Mouse (Mus musculus): ENCODE data around the gene Rp9. TPM values are rescaled to one million over a fixed set of nuclear protein-coding genes. Genes with fewer than 3 reads are reported as not detected.

Rp9 gene
- polyA plus RNA-seq, 1 experiment from 2014 or later: 42.7 TPM

DNA sequence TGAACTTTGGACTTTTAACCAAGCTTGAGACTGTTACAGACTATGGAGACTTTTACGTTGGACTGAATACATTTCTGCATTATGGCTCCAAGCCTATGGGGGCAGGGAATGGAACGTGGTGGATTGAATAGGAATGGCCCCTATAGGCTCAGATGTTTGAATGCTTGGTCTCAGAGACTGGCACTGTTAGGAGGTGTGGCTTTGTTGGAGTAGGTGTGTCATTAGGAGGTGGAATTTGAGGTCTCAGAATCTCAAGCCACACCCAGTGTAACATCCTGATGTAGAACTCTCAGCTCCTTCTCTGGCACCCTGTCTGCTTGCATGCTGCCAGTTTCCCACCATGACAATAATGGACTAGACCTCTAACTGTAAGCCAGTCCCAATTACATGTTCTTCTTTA is 36.3 kb downstream of the Rp9 start:
- H3K4me2 ChIP-seq: no peak overlapping the region

DNA sequence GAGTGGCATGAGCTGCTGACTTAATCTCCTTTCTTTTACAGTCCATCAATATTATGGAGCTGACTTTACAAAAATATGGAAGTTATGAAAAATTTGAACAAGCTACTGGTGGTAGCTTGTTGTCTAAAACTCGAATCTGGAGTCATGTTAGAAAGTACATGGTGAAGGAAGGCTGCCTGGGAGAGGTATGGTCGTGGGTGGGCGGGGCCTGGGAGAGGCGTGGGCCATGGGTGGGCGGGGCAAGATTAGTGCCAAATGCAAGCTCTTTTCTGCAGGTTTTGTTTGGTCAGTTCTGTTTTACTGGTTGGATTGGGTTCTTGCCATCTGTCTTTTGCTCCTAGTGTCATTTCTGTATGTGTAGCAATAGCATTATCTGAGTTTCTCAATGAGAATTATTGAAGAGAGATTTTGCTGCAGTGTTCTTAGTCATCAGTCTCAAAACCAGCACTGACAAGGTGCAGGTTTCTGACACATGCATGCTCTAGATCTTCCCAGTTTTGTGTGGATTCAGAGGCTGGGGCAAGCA is 39.2 kb downstream of the Rp9 start:
- H3K36me3 ChIP-seq: no peaks in the 10 kb centered on the region
- no peak for ATAC-seq (replicated peaks; ENCODE audit: insufficient number of reproducible peaks, insufficient read depth, low FRiP score, low read depth)
- peak overlapping the region; percentile 33 for H3K4me2 ChIP-seq
- H3K9me3 ChIP-seq (replicated peaks): no peaks in the 10 kb centered on the region
- 34% methylated on average over 5 of the region's 5 CpGs for WGBS
- H3K4me1 ChIP-seq (replicated peaks): peaks cover 12% of the 10 kb centered on the region
- no peak overlapping the region for H3K27ac ChIP-seq
- no peak overlapping the region for H3K4me3 ChIP-seq
- H3K27me3 ChIP-seq: no peaks in the 10 kb centered on the region
- no peak overlapping the region for H3K9ac ChIP-seq

More for the DNA sequence above, 36.3 kb downstream of the Rp9 start:
- Histone ChIP-seq H3K27ac (no peak overlapping the region), H3K9me3 (replicated peaks) (no peaks in the 10 kb centered on the region), H3K36me3 (no peaks in the 10 kb centered on the region), H3K4me3 (no peak overlapping the region), H3K4me1 (replicated peaks) (peaks cover 12% of the 10 kb centered on the region), H3K27me3 (no peaks in the 10 kb centered on the region), H3K9ac (no peak overlapping the region)
- no peak for ATAC-seq (replicated peaks; ENCODE audit: insufficient number of reproducible peaks, insufficient read depth, low FRiP score, low read depth)
- 77% methylated on average over 2 of the region's 2 CpGs for WGBS

- no peak overlapping the region for H3K9ac ChIP-seq
- no peak overlapping the region for H3K4me3 ChIP-seq
- no peaks in the 10 kb centered on the region for H3K36me3 ChIP-seq
- H3K27me3 ChIP-seq: no peaks in the 10 kb centered on the region
- H3K4me2 ChIP-seq: peak overlapping the region; percentile 33
- H3K27ac ChIP-seq: no peak overlapping the region
- ATAC-seq (replicated peaks; ENCODE audit: insufficient number of reproducible peaks, insufficient read depth, low FRiP score, low read depth): no peak
- no peaks in the 10 kb centered on the region for H3K9me3 ChIP-seq (replicated peaks)
- peaks cover 12% of the 10 kb centered on the region for H3K4me1 ChIP-seq (replicated peaks)
- WGBS: 48% methylated on average over 15 of the region's 15 CpGs
Observed at GRCm38 (mm10) chr9:22429533-22430241, 39.9 kb downstream of the Rp9 start.

- Histone ChIP-seq H3K4me3 (no peak overlapping the region), H3K9me3 (replicated peaks) (no peaks in the 10 kb centered on the region), H3K27ac (no peak overlapping the region), H3K4me1 (replicated peaks) (peaks cover 18% of the 10 kb centered on the region), H3K4me2 (no peak overlapping the region), H3K27me3 (no peaks in the 10 kb centered on the region), H3K9ac (no peak overlapping the region), H3K36me3 (no peaks in the 10 kb centered on the region)
- no peak for ATAC-seq (replicated peaks; ENCODE audit: insufficient number of reproducible peaks, insufficient read depth, low FRiP score, low read depth)
- WGBS: 73% methylated on average over 14 of the region's 14 CpGs
Observed at GRCm38 (mm10) chr9:22428666-22429410, 40.7 kb downstream of the Rp9 start.

- Histone ChIP-seq H3K27ac (no peak overlapping the region), H3K4me1 (replicated peaks) (peaks cover 23% of the 10 kb centered on the region), H3K4me3 (no peak overlapping the region), H3K27me3 (no peaks in the 10 kb centered on the region), H3K9me3 (replicated peaks) (no peaks in the 10 kb centered on the region), H3K9ac (no peak overlapping the region), H3K4me2 (no peak overlapping the region), H3K36me3 (no peaks in the 10 kb centered on the region)
- WGBS: 60% methylated on average over 3 of the region's 4 CpGs
- ATAC-seq (replicated peaks; ENCODE audit: insufficient number of reproducible peaks, insufficient read depth, low FRiP score, low read depth): no peak
Observed at GRCm38 (mm10) chr9:22428028-22428665, 41.4 kb downstream of the Rp9 start.

- Histone ChIP-seq H3K4me3 (no peak overlapping the region), H3K4me2 (no peak overlapping the region), H3K27me3 (no peaks in the 10 kb centered on the region), H3K36me3 (no peaks in the 10 kb centered on the region), H3K9me3 (replicated peaks) (no peaks in the 10 kb centered on the region), H3K27ac (no peak overlapping the region), H3K9ac (no peak overlapping the region), H3K4me1 (replicated peaks) (peaks cover 23% of the 10 kb centered on the region)
- WGBS: 88% methylated on average over 4 of the region's 4 CpGs
- ATAC-seq (replicated peaks; ENCODE audit: insufficient number of reproducible peaks, insufficient read depth, low FRiP score, low read depth): no peak
Observed at GRCm38 (mm10) chr9:22424719-22425118, 44.8 kb downstream of the Rp9 start.

GRCm38 (mm10) chr9:22424196-22424595 is 45.3 kb downstream of the Rp9 start:
- H3K9ac ChIP-seq: no peak overlapping the region
- H3K4me3 ChIP-seq: no peak overlapping the region
- no peaks in the 10 kb centered on the region for H3K27me3 ChIP-seq
- no peak overlapping the region for H3K4me2 ChIP-seq
- no peak for ATAC-seq (replicated peaks; ENCODE audit: insufficient number of reproducible peaks, insufficient read depth, low FRiP score, low read depth)
- 50% methylated on average over 10 of the region's 10 CpGs for WGBS
- no peaks in the 10 kb centered on the region for H3K36me3 ChIP-seq
- peak overlapping the region; percentile 51; the same call in 1 of the 2 replicates for H3K27ac ChIP-seq
- peaks cover 18% of the 10 kb centered on the region for H3K4me1 ChIP-seq (replicated peaks)
- H3K9me3 ChIP-seq (replicated peaks): no peaks in the 10 kb centered on the region

DNA sequence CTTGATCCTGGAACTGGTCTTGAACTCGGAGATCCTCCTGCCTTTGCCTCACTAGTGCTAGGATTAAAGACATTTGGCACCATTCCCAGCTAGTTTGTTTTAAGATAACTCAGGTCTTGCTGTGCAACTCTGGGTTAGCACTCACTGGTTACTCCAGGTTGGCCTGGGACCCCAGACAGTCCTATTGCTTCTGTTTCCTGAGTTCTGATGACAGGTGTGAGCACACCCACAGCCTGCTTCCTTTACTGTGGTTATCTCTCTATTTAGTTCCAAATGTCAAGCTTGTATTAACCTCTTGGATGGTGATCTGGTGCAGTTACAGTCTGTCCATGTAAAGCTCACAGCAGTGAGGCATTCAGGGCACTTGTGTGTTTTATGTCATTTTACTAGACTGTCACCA is 46.0 kb downstream of the Rp9 start:
- Histone ChIP-seq H3K4me3 (no peak overlapping the region), H3K27ac (peak overlapping the region; percentile 51; the same call in 1 of the 2 replicates), H3K4me2 (no peak overlapping the region), H3K27me3 (no peaks in the 10 kb centered on the region), H3K9ac (no peak overlapping the region), H3K4me1 (replicated peaks) (peaks cover 18% of the 10 kb centered on the region), H3K36me3 (no peaks in the 10 kb centered on the region), H3K9me3 (replicated peaks) (no peaks in the 10 kb centered on the region)
- WGBS: 29% methylated on average over 1 of the region's 1 CpGs
- ATAC-seq (replicated peaks; ENCODE audit: insufficient number of reproducible peaks, insufficient read depth, low FRiP score, low read depth): no peak

GRCm38 (mm10) chr9:22422559-22422958 is 47.0 kb downstream of the Rp9 start:
- ATAC-seq (replicated peaks; ENCODE audit: insufficient number of reproducible peaks, insufficient read depth, low FRiP score, low read depth): no peak
- 47% methylated on average over 1 of the region's 1 CpGs for WGBS
- no peaks in the 10 kb centered on the region for H3K9me3 ChIP-seq (replicated peaks)
- peaks cover 18% of the 10 kb centered on the region for H3K4me1 ChIP-seq (replicated peaks)
- H3K36me3 ChIP-seq: no peaks in the 10 kb centered on the region
- no peak overlapping the region for H3K4me3 ChIP-seq
- H3K27ac ChIP-seq: no peak overlapping the region
- no peaks in the 10 kb centered on the region for H3K27me3 ChIP-seq
- H3K9ac ChIP-seq: no peak overlapping the region
- H3K4me2 ChIP-seq: no peak overlapping the region

DNA sequence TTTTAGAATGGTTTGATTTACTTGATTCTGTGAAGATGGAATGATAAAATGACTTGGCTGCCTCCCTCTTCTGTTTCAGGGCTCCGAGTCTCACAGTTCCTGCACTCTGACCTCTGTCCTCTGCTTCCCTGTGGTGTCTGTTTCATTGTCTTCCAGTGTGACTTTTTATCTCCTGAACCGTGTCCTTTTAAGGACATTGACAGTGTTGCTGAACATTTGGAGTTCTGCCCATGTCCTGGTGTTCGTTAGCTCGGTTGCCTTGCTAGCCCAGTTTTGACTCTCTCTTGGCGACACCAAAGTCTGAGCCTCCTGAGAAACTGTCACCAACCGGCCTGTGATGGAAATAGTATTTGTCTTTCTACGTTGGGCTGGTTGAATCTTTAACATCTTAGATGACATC is 49.1 kb downstream of the Rp9 start:
- ATAC-seq (replicated peaks; ENCODE audit: insufficient number of reproducible peaks, insufficient read depth, low FRiP score, low read depth): no peak
- Histone ChIP-seq H3K27ac (no peak overlapping the region), H3K4me3 (no peak overlapping the region), H3K9me3 (replicated peaks) (no peaks in the 10 kb centered on the region), H3K36me3 (no peaks in the 10 kb centered on the region), H3K9ac (no peak overlapping the region), H3K4me1 (replicated peaks) (peaks cover 18% of the 10 kb centered on the region), H3K4me2 (no peak overlapping the region), H3K27me3 (no peaks in the 10 kb centered on the region)
- 36% methylated on average over 7 of the region's 7 CpGs for WGBS

GRCm38 (mm10) chr9:22419877-22420276 is 49.7 kb downstream of the Rp9 start:
- no peak for ATAC-seq (replicated peaks; ENCODE audit: insufficient number of reproducible peaks, insufficient read depth, low FRiP score, low read depth)
- H3K9ac ChIP-seq: no peak overlapping the region
- WGBS: 89% methylated on average over 3 of the region's 3 CpGs

More at GRCm38 (mm10) chr9:22419877-22420276, 49.7 kb downstream of the Rp9 start:
- peaks cover 18% of the 10 kb centered on the region for H3K4me1 ChIP-seq (replicated peaks)
- H3K36me3 ChIP-seq: no peaks in the 10 kb centered on the region
- H3K4me3 ChIP-seq: no peak overlapping the region
- no peak overlapping the region for H3K4me2 ChIP-seq
- no peaks in the 10 kb centered on the region for H3K27me3 ChIP-seq
- H3K9me3 ChIP-seq (replicated peaks): no peaks in the 10 kb centered on the region
- H3K27ac ChIP-seq: no peak overlapping the region

Measured in heart, embryonic 15.5 days (tissue).